Mouse (Mus musculus) midbrain, embryonic 13.5 days (tissue): ENCODE measurements at regions not wholly inside any gene's neighbourhood (a gene's known extent, or its start where the extent isn't known, plus 50 kb on each side); places are given as distances from the start of the nearest gene placed in this dataset.

Experiments used
- ATAC-seq: fragments of 200-750 bp; cut with Nextera tagmentation; 2 replicates; pipeline ENCODE4 v1.8.0; 2017; ENCODE audit warnings: mild to moderate bottlenecking, moderate TSS enrichment, moderate library complexity
- H3K27ac ChIP-seq: fragments of 300-500 bp; sonication (generic); 2 replicates; pipeline ENCODE4 v1.5.1; 2015; ENCODE audit warnings: inconsistent platforms, mild to moderate bottlenecking, moderate library complexity
- H3K27me3 ChIP-seq: fragments of 300-500 bp; sonication (generic); 2 replicates; pipeline ENCODE4 v1.6.1; 2015; ENCODE audit warnings: mild to moderate bottlenecking, inconsistent platforms
- H3K36me3 ChIP-seq: fragments of 300-500 bp; sonication (generic); 2 replicates; pipeline ENCODE4 v1.6.1; 2015; ENCODE audit warnings: mild to moderate bottlenecking, inconsistent platforms
- H3K4me1 ChIP-seq: fragments of 300-500 bp; sonication (generic); replicated peaks from 2 replicates; pipeline ENCODE4 v1.6.1; 2015; ENCODE audit warnings: inconsistent platforms
- H3K4me2 ChIP-seq: fragments of 300-500 bp; sonication (generic); replicated peaks from 2 replicates; pipeline ENCODE4 v1.6.1; 2015; ENCODE audit warnings: moderate library complexity, mild to moderate bottlenecking, inconsistent platforms
- H3K4me3 ChIP-seq: fragments of 300-500 bp; sonication (generic); replicated peaks from 2 replicates; pipeline ENCODE4 v1.5.1; 2015; ENCODE audit warnings: mild to moderate bottlenecking, inconsistent platforms
- H3K9ac ChIP-seq: fragments of 300-500 bp; sonication (generic); replicated peaks from 2 replicates; pipeline ENCODE4 v1.6.1; 2015; ENCODE audit warnings: mild to moderate bottlenecking, inconsistent platforms
- H3K9me3 ChIP-seq: fragments of 300-500 bp; sonication (generic); 2 replicates; pipeline ENCODE4 v1.6.1; 2016; ENCODE audit warnings: mild to moderate bottlenecking, inconsistent platforms
- WGBS: fragments of 180-500 bp; shearing (Covaris S2); methylation state at CpG from one replicate; pipeline ENCODE4 v1.1.7; 2015; 5-methylcytosine and 5-hydroxymethylcytosine counted together

DNA sequence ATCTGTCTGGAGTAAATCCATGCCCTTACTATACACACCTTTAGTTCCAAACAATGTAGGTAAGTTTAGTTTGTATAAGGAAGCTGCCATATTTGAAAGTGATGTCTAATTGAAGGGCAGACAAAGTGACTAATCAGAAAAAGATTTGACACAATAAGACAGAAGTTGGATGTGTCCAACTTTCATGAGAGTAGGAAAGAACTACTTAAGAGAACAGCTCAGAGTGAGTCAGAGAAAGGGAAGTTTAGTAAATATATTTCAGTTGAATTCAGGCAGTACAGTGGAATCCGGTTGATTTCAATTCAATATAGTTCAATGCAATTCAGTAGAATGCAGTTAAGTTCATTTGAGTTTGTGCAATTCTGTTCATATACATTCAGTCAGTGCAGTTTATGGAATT is 1296.8 kb upstream of the Gje1 start:
- Histone ChIP-seq H3K4me3 (no peak overlapping the region), H3K27me3 (no peaks in the 10 kb centered on the region), H3K27ac (no peak overlapping the region), H3K36me3 (no peaks in the 10 kb centered on the region), H3K9ac (no peak overlapping the region), H3K4me1 (no peaks in the 10 kb centered on the region), H3K4me2 (no peak overlapping the region), H3K9me3 (no peaks in the 10 kb centered on the region)
- ATAC-seq, result no peak
- 95% methylated on average over 1 of the region's 1 CpGs for WGBS

DNA sequence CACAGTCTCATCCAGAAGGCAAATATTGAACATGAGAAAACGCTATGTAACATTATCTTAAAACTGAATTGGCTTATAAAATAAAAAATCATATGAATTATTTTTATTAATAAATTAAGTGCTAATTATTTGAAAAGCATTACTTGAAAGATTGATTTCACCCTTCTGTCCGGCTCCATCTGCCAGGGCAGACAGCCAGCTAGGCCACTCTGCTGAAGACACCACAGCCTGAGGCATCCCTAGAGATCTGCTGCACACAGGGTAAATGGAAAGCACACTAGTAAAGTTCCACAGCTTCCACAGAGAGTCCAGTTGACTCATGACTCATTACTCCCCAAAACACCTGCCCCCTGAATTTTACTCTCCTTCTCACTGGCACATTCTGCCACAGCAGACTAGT is 1283.2 kb upstream of the Gje1 start:
- Histone ChIP-seq H3K27ac (no peak overlapping the region), H3K4me3 (no peak overlapping the region), H3K4me2 (no peak overlapping the region), H3K9me3 (no peaks in the 10 kb centered on the region), H3K4me1 (no peaks in the 10 kb centered on the region), H3K27me3 (no peaks in the 10 kb centered on the region), H3K9ac (no peak overlapping the region), H3K36me3 (no peaks in the 10 kb centered on the region)
- 85% methylated on average over 2 of the region's 2 CpGs for whole genome bisulfite sequencing
- ATAC-seq, result no peak

DNA sequence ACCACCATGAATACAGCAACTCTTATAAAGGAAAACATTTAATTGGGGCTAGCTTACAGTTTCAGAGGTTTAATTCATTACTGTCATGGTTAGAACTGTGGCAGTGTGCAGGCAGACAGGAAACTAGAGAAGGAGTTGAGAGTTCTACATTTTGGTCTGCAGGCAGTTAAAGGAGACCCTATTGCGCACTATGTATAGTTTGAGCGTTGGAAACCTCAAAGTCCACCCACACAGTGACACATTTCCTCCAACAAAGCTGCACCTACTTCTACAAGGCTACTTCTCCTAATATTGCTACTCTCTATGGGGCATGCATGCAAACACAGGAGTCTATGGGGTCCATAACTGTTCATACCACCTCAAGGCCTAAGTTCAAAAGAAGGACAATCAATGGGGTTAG is 1275.3 kb upstream of the Gje1 start:
- Histone ChIP-seq H3K4me3 (no peak overlapping the region), H3K4me1 (no peaks in the 10 kb centered on the region), H3K27me3 (no peaks in the 10 kb centered on the region), H3K36me3 (no peaks in the 10 kb centered on the region), H3K9ac (no peak overlapping the region), H3K9me3 (no peaks in the 10 kb centered on the region), H3K27ac (no peak overlapping the region), H3K4me2 (no peak overlapping the region)
- no peak for ATAC-seq
- WGBS, result 96% methylated on average over 2 of the region's 2 CpGs
